Mouse (Mus musculus) adrenal gland, postnatal 4 days (tissue): ENCODE measurements around the gene Olfr27. TPM values are rescaled to one million over a fixed set of nuclear protein-coding genes. Genes with fewer than 3 reads are reported as not detected.

Experiments used
- DNase-seq, 2 experiments: peaks; one replicate each; pipeline ENCODE4 v3.0.0; 2021 to 2022; ENCODE audit warnings: low spot score in 2 of 2, mixed read lengths in 2 of 2
- long read RNA-seq, 2 experiments: library from polyadenylated mRNA; stranded (forward); transcript quantifications; one replicate each; pipeline ENCODE4 v2.0.0; 2021
- total RNA-seq, 2 experiments: library from RNA; stranded (reverse); gene quantifications; 2 replicates each; pipeline ENCODE4 v1.2.3; 2021

Olfr27 gene
- not detected for total RNA-seq
- long read RNA-seq, experiment 1: 0 reads
- long read RNA-seq, experiment 2: 0 reads

DNA sequence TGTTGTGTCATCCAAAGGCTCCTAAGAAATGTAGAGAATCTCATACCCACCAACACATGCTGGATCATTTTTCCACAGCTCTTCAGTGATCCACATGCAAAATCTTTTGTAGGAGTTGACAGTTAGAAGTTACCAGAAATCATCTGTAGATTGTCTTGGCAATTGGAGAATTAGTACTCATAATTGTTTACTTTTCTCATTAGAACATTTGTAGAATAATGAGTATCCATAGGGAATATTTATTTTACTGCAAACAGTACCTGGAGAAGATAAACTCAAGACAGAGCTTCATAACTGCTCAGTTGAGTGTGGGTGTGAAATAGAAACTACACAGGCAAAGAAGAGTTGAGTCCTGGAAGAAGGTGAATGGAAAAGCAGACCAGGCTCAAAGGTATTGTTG, at the start of gene Olfr27:
Gene Olfr27 (plus strand): TSS at position 301 of the 400 bp plus-strand sequence.
- no peak for DNase-seq

DNA sequence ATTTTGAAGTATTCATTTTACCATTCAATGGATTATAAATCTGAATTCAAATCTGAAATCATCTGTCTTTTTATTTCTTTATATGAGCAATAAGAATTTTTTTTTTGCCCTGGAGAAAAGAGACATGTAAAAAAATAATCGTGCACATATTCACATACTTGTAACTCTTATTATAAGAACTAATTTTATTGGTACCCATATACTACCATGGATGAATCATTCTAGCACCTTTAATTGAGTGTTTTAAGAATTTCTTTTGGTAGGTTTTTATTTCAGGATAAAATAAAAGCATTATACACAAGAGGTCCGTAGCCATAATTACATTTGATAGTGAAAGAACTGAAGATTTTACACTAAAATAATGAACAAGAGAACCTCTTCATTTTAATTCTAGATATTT, 49.1 kb upstream of the Olfr27 start, which contains the start of gene Olfr938:
Gene Olfr938 (minus strand): TSS at position 101 of the 400 bp plus-strand sequence.
- no peak for DNase-seq

DNA sequence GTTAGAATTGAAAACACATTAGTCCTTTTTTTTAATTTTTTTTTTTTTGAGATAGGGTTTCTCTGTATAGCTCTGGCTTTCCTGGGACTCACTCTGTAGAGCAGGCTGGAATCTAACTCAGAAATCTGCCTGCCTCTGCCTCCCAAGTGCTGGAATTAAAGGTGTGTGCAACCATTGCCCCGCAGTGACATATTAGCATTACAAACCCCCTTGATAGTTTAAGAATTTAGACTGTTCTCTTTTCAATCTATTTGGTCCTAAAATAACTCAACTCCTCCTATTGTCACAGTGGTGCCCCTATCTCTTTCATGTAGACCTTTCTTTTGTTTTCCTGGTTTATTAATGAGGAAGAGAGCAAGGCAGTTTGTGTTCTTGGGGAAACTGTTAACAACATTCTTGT, 605 bp upstream of the Olfr27 start:
- no peak for DNase-seq

DNA sequence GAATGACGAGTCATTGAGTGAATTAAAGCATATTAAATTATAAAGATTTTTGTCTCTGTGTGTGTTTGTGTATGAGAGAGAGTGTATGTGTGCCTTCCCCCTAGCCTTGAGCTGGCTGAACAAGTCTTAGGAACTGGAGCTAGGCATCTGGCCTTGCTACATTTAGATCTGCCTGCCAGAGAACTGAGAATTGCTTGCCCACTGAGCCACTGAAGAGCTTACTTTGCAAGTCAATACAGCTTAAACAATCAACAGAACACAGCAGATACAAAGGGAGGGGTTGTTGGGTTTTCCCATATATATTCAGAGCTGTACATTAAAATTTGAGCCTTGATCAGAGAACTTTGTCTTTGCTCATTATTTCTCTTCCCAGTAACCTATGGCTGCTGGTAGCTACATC, 24.5 kb downstream of the Olfr27 start:
- no peak for DNase-seq

DNA sequence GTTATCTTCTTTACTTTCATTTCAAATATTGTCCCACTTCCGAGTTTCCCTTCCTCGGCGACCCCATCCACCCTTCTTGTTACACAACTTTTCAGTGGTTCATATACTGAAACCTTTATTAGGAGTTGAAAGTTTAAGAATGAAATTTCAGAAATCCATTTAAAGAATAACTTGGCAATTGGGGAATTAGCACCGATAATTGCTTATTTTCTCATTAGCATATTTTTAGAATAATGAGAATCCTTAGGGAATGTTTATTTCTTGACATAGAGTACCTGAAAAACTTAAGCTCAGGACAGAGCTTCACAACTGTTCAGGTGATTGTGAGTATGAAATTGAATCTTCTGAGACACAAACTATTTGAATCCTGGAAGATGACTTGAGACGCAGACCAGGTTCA, 38.1 kb downstream of the Olfr27 start, which contains the start of gene Olfr943:
Gene Olfr943 (plus strand): TSS at position 301 of the 400 bp plus-strand sequence.
- no peak for DNase-seq

Other genes starting within 250 kb of the Olfr27 start
- not detected for gene Olfr930, start 198.3 kb upstream of the Olfr27 start, total RNA-seq
- gene Olfr933, start 155.8 kb upstream of the Olfr27 start, total RNA-seq: under 1 TPM in 1 of 2 experiments, not detected in 1; 0.11 TPM
- not detected for gene Olfr934, start 139.8 kb upstream of the Olfr27 start, total RNA-seq
- not detected for gene Olfr935, start 128.4 kb upstream of the Olfr27 start, total RNA-seq
- not detected for gene Olfr146, start 104.8 kb upstream of the Olfr27 start, total RNA-seq
- not detected for gene Olfr937, start 63.2 kb upstream of the Olfr27 start, total RNA-seq
- not detected for gene Olfr938, start 49.2 kb upstream of the Olfr27 start, total RNA-seq
- gene Olfr943, start 38.2 kb downstream of the Olfr27 start, total RNA-seq: not detected
- not detected for gene Olfr944, start 73.8 kb downstream of the Olfr27 start, total RNA-seq
- gene Olfr1537, start 121.9 kb downstream of the Olfr27 start, total RNA-seq: not detected
- gene Olfr945, start 148.7 kb downstream of the Olfr27 start, total RNA-seq: not detected
- not detected for gene Olfr948, start 197.9 kb downstream of the Olfr27 start, total RNA-seq